Mouse (Mus musculus): ENCODE data around the gene Dcdc2a.

- no peak for TF ChIP-seq GATA1 (IDR thresholded peaks at IDR 0.05; ENCODE audit: low read length)
- no peak for TF ChIP-seq TAL1 (IDR thresholded peaks at IDR 0.05; ENCODE audit: low read length)
Measured at GRCm38 (mm10) chr13:25039488-25039887, 16.3 kb upstream of the Dcdc2a start.

All from erythroblast, embryonic 14.5 days (primary cell).